Mouse (Mus musculus) kidney, adult 2 months (tissue): ENCODE data around the gene Zwint. TPM values are rescaled to one million over a fixed set of nuclear protein-coding genes. Genes with fewer than 3 reads are reported as not detected.

ENCODE experiments used
- DNase-seq: peaks from one replicate; pipeline ENCODE4 v3.0.0; 2021
- H3K27ac ChIP-seq: fragments of 200-500 bp; 2 replicates; pipeline ENCODE4 v1.5.1; 2012; ENCODE audit warnings: low read depth, low read length, control low read depth, inconsistent platforms; ENCODE audit not compliant: insufficient read depth
- H3K27me3 ChIP-seq: fragments of 200-500 bp; replicated peaks from 2 replicates; pipeline ENCODE4 v1.6.1; 2012; ENCODE audit warnings: mild to moderate bottlenecking, moderate library complexity, low read length, inconsistent platforms; ENCODE audit not compliant: control insufficient read depth, insufficient read depth
- H3K36me3 ChIP-seq: fragments of 200-500 bp; 2 replicates; pipeline ENCODE4 v1.6.1; 2012; ENCODE audit warnings: mild to moderate bottlenecking, moderate library complexity, low read length, inconsistent platforms; ENCODE audit not compliant: control insufficient read depth, insufficient read depth
- H3K4me1 ChIP-seq: fragments of 200-500 bp; 2 replicates; pipeline ENCODE4 v1.6.1; 2011; ENCODE audit warnings: low read length; ENCODE audit not compliant: control insufficient read depth, insufficient read depth
- H3K4me3 ChIP-seq: fragments of 200-500 bp; 2 replicates; pipeline ENCODE4 v1.5.1; 2011; ENCODE audit warnings: mild to moderate bottlenecking, low read depth, low read length, control low read depth; ENCODE audit not compliant: insufficient read depth
- CTCF ChIP-seq: fragments of 200-500 bp; conservative IDR thresholded peaks from 2 replicates; pipeline ENCODE4 v1.5.1; 2011; ENCODE audit warnings: low read depth, mild to moderate bottlenecking, control low read depth, low read length, moderate library complexity, mixed read lengths; ENCODE audit not compliant: insufficient read depth, insufficient read length
- POLR2A ChIP-seq: fragments of 200-500 bp; IDR thresholded peaks from one replicate; pipeline ENCODE4 v1.6.1; 2011; ENCODE audit warnings: low read depth, low read length, control low read depth
- WGBS: fragments of 180-500 bp; shearing (Covaris S2); methylation state at CpG from one replicate; pipeline ENCODE4 v1.1.7; 2018; 5-methylcytosine and 5-hydroxymethylcytosine counted together
- polyA plus RNA-seq: library from polyadenylated mRNA; depleted of rRNA; stranded (reverse); fragments of >200 nt; gene quantifications from 2 replicates; pipeline ENCODE4 v1.2.3, GENCODE M21; 2012

The Zwint gene
- polyA plus RNA-seq, 1 experiment: 93.3 TPM

GRCm38 (mm10) chr10:72676550-72676949, 21.9 kb downstream of the Zwint start:
- Histone ChIP-seq H3K27ac (no peak overlapping the region), H3K4me3 (no peak overlapping the region), H3K4me1 (no peaks in the 10 kb centered on the region), H3K36me3 (peaks cover 3% of the 10 kb centered on the region; the same call in 1 of the 2 replicates), H3K27me3 (no peaks in the 10 kb centered on the region)
- DNase-seq: no peak
- 98% methylated on average over 1 of the region's 1 CpGs for WGBS
- TF ChIP-seq CTCF (no peak), POLR2A (no peak)

GRCm38 (mm10) chr10:72679086-72679485, 24.4 kb downstream of the Zwint start:
- H3K27me3 ChIP-seq: no peaks in the 10 kb centered on the region
- peaks cover 3% of the 10 kb centered on the region; the same call in 1 of the 2 replicates for H3K36me3 ChIP-seq
- no peak overlapping the region for H3K27ac ChIP-seq
- no peak for DNase-seq
- 86% methylated on average over 4 of the region's 4 CpGs for WGBS
- H3K4me3 ChIP-seq: no peak overlapping the region
- no peak for TF ChIP-seq CTCF
- TF ChIP-seq POLR2A: no peak
- H3K4me1 ChIP-seq: no peaks in the 10 kb centered on the region

GRCm38 (mm10) chr10:72701092-72701491, 46.4 kb downstream of the Zwint start:
- Histone ChIP-seq H3K27me3 (no peaks in the 10 kb centered on the region), H3K4me1 (no peaks in the 10 kb centered on the region), H3K36me3 (no peaks in the 10 kb centered on the region), H3K27ac (no peak overlapping the region), H3K4me3 (no peak overlapping the region)
- TF ChIP-seq CTCF (no peak), POLR2A (no peak)
- DNase-seq: no peak
- WGBS: 73% methylated on average over 5 of the region's 5 CpGs

- WGBS: 63% methylated on average over 2 of the region's 2 CpGs
- no peak for DNase-seq
Measured at GRCm38 (mm10) chr10:72713754-72714153, 59.1 kb downstream of the Zwint start.

More at GRCm38 (mm10) chr10:72713754-72714153, 59.1 kb downstream of the Zwint start:
- H3K36me3 ChIP-seq: no peaks in the 10 kb centered on the region
- no peak for TF ChIP-seq CTCF
- no peak for TF ChIP-seq POLR2A
- H3K4me3 ChIP-seq: no peak overlapping the region
- H3K4me1 ChIP-seq: no peaks in the 10 kb centered on the region
- no peak overlapping the region for H3K27ac ChIP-seq
- H3K27me3 ChIP-seq: no peaks in the 10 kb centered on the region
